Mouse (Mus musculus): ENCODE measurements around the gene Ttc7b. TPM values are rescaled to one million over a fixed set of nuclear protein-coding genes. Genes with fewer than 3 reads are reported as not detected.

Gene Ttc7b
- polyA plus RNA-seq, 1 experiment: 18.2 TPM

- H3K27me3 ChIP-seq (ENCODE audit: control insufficient read depth, insufficient read depth, insufficient read length): no peaks in the 10 kb centered on the region
- H3K79me2 ChIP-seq (ENCODE audit: control insufficient read depth, insufficient read depth): no peaks in the 10 kb centered on the region
- no peak overlapping the region for H3ac ChIP-seq (ENCODE audit: control insufficient read depth, insufficient read length)
- TF ChIP-seq USF1 (IDR thresholded peaks at IDR 0.05; ENCODE audit: low read depth) (no peak), POLR2AphosphoS2 (IDR thresholded peaks at IDR 0.05; ENCODE audit: insufficient read length, low read depth) (no peak), MYOD1 (IDR thresholded peaks at IDR 0.05; ENCODE audit: control insufficient read depth in 1 of 3, insufficient read length in 2 of 3, low read depth in 2 of 3) (peak; percentile 95 to 100 (median 100)), TCF12 (IDR thresholded peaks at IDR 0.05; ENCODE audit: insufficient read depth, poor library complexity, severe bottlenecking) (peak; percentile 94), SRF (IDR thresholded peaks at IDR 0.05; ENCODE audit: control insufficient read depth, insufficient read length, low read depth) (no peak), CEBPB (IDR thresholded peaks at IDR 0.05; ENCODE audit: insufficient read depth, poor library complexity, severe bottlenecking) (no peak), MAX (IDR thresholded peaks at IDR 0.05; ENCODE audit: low read depth) (no peak), MYOG (IDR thresholded peaks at IDR 0.05; ENCODE audit: control insufficient read depth in 1 of 3, insufficient read depth in 1 of 3, insufficient read length in 2 of 3, low read depth in 2 of 3) (peak; percentile 45 to 94 (median 94)), TCF3 (IDR thresholded peaks at IDR 0.05; ENCODE audit: insufficient read length, low read depth) (peak; percentile 90)
- no peaks in the 10 kb centered on the region for H3K36me3 ChIP-seq (ENCODE audit: control insufficient read depth, insufficient read depth)
- H3K4me3 ChIP-seq: no peak overlapping the region
- peak overlapping the region; percentile 43 for H3K4me2 ChIP-seq (ENCODE audit: low read depth)
These were observed 128.2 kb downstream of the Ttc7b start for GRCm38 (mm10) chr12:100392466-100392865.

GRCm38 (mm10) chr12:100391890-100392289 lies 128.7 kb downstream of the Ttc7b start:
- H3K36me3 ChIP-seq (ENCODE audit: control insufficient read depth, insufficient read depth): peaks cover 1% of the 10 kb centered on the region
- TF ChIP-seq MYOD1 (IDR thresholded peaks at IDR 0.05; ENCODE audit: control insufficient read depth in 1 of 3, insufficient read length in 2 of 3, low read depth in 2 of 3): peak; percentile 54 to 98 (median 97)
- TF ChIP-seq TCF12 (IDR thresholded peaks at IDR 0.05; ENCODE audit: insufficient read depth, poor library complexity, severe bottlenecking): peak; percentile 92
- TF ChIP-seq MYOG (IDR thresholded peaks at IDR 0.05; ENCODE audit: control insufficient read depth in 1 of 3, insufficient read depth in 1 of 3, insufficient read length in 2 of 3, low read depth in 2 of 3): peak; percentile 95 to 100 (median 99)
- TF ChIP-seq E2F4 (IDR thresholded peaks at IDR 0.05; ENCODE audit: insufficient read depth): no peak
- TF ChIP-seq POLR2A (IDR thresholded peaks at IDR 0.05; ENCODE audit: insufficient read length, low read depth): no peak
- TF ChIP-seq USF1 (IDR thresholded peaks at IDR 0.05; ENCODE audit: low read depth): no peak
- no peak for TF ChIP-seq MAX (IDR thresholded peaks at IDR 0.05; ENCODE audit: low read depth)
- TF ChIP-seq SRF (IDR thresholded peaks at IDR 0.05; ENCODE audit: control insufficient read depth, insufficient read length, low read depth): peak; percentile 54
- no peak for TF ChIP-seq POLR2AphosphoS2 (IDR thresholded peaks at IDR 0.05; ENCODE audit: insufficient read length, low read depth)
- TF ChIP-seq TCF3 (IDR thresholded peaks at IDR 0.05; ENCODE audit: insufficient read length, low read depth): peak; percentile 96
- TF ChIP-seq CEBPB (IDR thresholded peaks at IDR 0.05; ENCODE audit: insufficient read depth, poor library complexity, severe bottlenecking): no peak
- no peak for TF ChIP-seq REST (IDR thresholded peaks at IDR 0.05; ENCODE audit: insufficient read depth, insufficient read length)
- H3K4me3 ChIP-seq: no peak overlapping the region

GRCm38 (mm10) chr12:100389878-100390710 lies 130.5 kb downstream of the Ttc7b start:
- Histone ChIP-seq H3K4me2 (ENCODE audit: low read depth) (no peak overlapping the region), H3K36me3 (ENCODE audit: control insufficient read depth, insufficient read depth) (peaks cover 6% of the 10 kb centered on the region), H3ac (ENCODE audit: control insufficient read depth, insufficient read length) (no peak overlapping the region), H3K4me3 (no peak overlapping the region), H3K79me2 (ENCODE audit: control insufficient read depth, insufficient read depth) (no peaks in the 10 kb centered on the region), H3K27me3 (ENCODE audit: control insufficient read depth, insufficient read depth, insufficient read length) (no peaks in the 10 kb centered on the region)
- TF ChIP-seq SRF (IDR thresholded peaks at IDR 0.05; ENCODE audit: control insufficient read depth, insufficient read length, low read depth): no peak
- TF ChIP-seq TCF3 (IDR thresholded peaks at IDR 0.05; ENCODE audit: insufficient read length, low read depth): no peak
- TF ChIP-seq CEBPB (IDR thresholded peaks at IDR 0.05; ENCODE audit: insufficient read depth, poor library complexity, severe bottlenecking): no peak
- no peak for TF ChIP-seq TCF12 (IDR thresholded peaks at IDR 0.05; ENCODE audit: insufficient read depth, poor library complexity, severe bottlenecking)
- TF ChIP-seq MAX (IDR thresholded peaks at IDR 0.05; ENCODE audit: low read depth): no peak
- TF ChIP-seq POLR2A (IDR thresholded peaks at IDR 0.05; ENCODE audit: insufficient read length, low read depth): no peak
- TF ChIP-seq USF1 (IDR thresholded peaks at IDR 0.05; ENCODE audit: low read depth): no peak
- no peak for TF ChIP-seq E2F4 (IDR thresholded peaks at IDR 0.05; ENCODE audit: insufficient read depth)
- TF ChIP-seq MYOD1 (IDR thresholded peaks at IDR 0.05; ENCODE audit: control insufficient read depth in 1 of 3, insufficient read length in 2 of 3, low read depth in 2 of 3): no peak
- no peak for TF ChIP-seq POLR2AphosphoS2 (IDR thresholded peaks at IDR 0.05; ENCODE audit: insufficient read length, low read depth)
- no peak for TF ChIP-seq MYOG (IDR thresholded peaks at IDR 0.05; ENCODE audit: control insufficient read depth in 1 of 3, insufficient read depth in 1 of 3, insufficient read length in 2 of 3, low read depth in 2 of 3)
- no peak for TF ChIP-seq REST (IDR thresholded peaks at IDR 0.05; ENCODE audit: insufficient read depth, insufficient read length)

More at GRCm38 (mm10) chr12:100391890-100392289, 128.7 kb downstream of the Ttc7b start:
- Histone ChIP-seq H3K4me2 (ENCODE audit: low read depth) (peak overlapping the region; percentile 43), H3ac (ENCODE audit: control insufficient read depth, insufficient read length) (no peak overlapping the region), H3K79me2 (ENCODE audit: control insufficient read depth, insufficient read depth) (no peaks in the 10 kb centered on the region), H3K27me3 (ENCODE audit: control insufficient read depth, insufficient read depth, insufficient read length) (no peaks in the 10 kb centered on the region)

GRCm38 (mm10) chr12:100386259-100386658 lies 134.4 kb downstream of the Ttc7b start:
- Histone ChIP-seq H3K4me2 (ENCODE audit: low read depth) (no peak overlapping the region), H3K27me3 (ENCODE audit: control insufficient read depth, insufficient read depth, insufficient read length) (no peaks in the 10 kb centered on the region), H3ac (ENCODE audit: control insufficient read depth, insufficient read length) (no peak overlapping the region), H3K36me3 (ENCODE audit: control insufficient read depth, insufficient read depth) (peaks cover 24% of the 10 kb centered on the region), H3K4me3 (no peak overlapping the region), H3K79me2 (ENCODE audit: control insufficient read depth, insufficient read depth) (no peaks in the 10 kb centered on the region)
- no peak for TF ChIP-seq CEBPB (IDR thresholded peaks at IDR 0.05; ENCODE audit: insufficient read depth, poor library complexity, severe bottlenecking)
- no peak for TF ChIP-seq E2F4 (IDR thresholded peaks at IDR 0.05; ENCODE audit: insufficient read depth)
- TF ChIP-seq POLR2AphosphoS2 (IDR thresholded peaks at IDR 0.05; ENCODE audit: insufficient read length, low read depth): no peak
- TF ChIP-seq MAX (IDR thresholded peaks at IDR 0.05; ENCODE audit: low read depth): no peak
- no peak for TF ChIP-seq MYOD1 (IDR thresholded peaks at IDR 0.05; ENCODE audit: control insufficient read depth in 1 of 3, insufficient read length in 2 of 3, low read depth in 2 of 3)
- no peak for TF ChIP-seq SRF (IDR thresholded peaks at IDR 0.05; ENCODE audit: control insufficient read depth, insufficient read length, low read depth)
- TF ChIP-seq REST (IDR thresholded peaks at IDR 0.05; ENCODE audit: insufficient read depth, insufficient read length): no peak
- TF ChIP-seq MYOG (IDR thresholded peaks at IDR 0.05; ENCODE audit: control insufficient read depth in 1 of 3, insufficient read depth in 1 of 3, insufficient read length in 2 of 3, low read depth in 2 of 3): no peak
- no peak for TF ChIP-seq POLR2A (IDR thresholded peaks at IDR 0.05; ENCODE audit: insufficient read length, low read depth)
- TF ChIP-seq USF1 (IDR thresholded peaks at IDR 0.05; ENCODE audit: low read depth): no peak
- TF ChIP-seq TCF12 (IDR thresholded peaks at IDR 0.05; ENCODE audit: insufficient read depth, poor library complexity, severe bottlenecking): no peak
- no peak for TF ChIP-seq TCF3 (IDR thresholded peaks at IDR 0.05; ENCODE audit: insufficient read length, low read depth)
